Mouse (Mus musculus): Measurements from ENCODE around the gene Vps35l. TPM values are rescaled to one million over a fixed set of nuclear protein-coding genes. Genes with fewer than 3 reads are reported as not detected.

The Vps35l gene
- polyA plus RNA-seq (2015; fragmentation: Nextera tagmentation; extraction: Ambion mirVana): 48.8 and 49.4 TPM in 2 replicates

GRCm38 (mm10) chr7:118739975-118740531 lies at the start of gene Vps35l:
Gene Vps35l (plus strand): TSS chr7:118740226.
- ATAC-seq (replicated peaks; ENCODE audit: extremely low read depth, insufficient read depth, low FRiP score): peak; percentile 88
- H3K27ac ChIP-seq (ENCODE audit: low read length): peak within 1 kb of the TSS; percentile 70; the same call in 1 of the 2 replicates
- peak within 1 kb of the TSS; percentile 84 for H3K4me2 ChIP-seq (ENCODE audit: low read depth, low read length)
- WGBS: 3% methylated on average over 16 of the region's 16 CpGs
- H3K4me1 ChIP-seq (ENCODE audit: control insufficient read depth, insufficient read depth, low read length): peaks cover 7% of the 10 kb centered on the region
- H3K9me3 ChIP-seq (replicated peaks; ENCODE audit: control insufficient read depth, low read length): no peaks in the 10 kb centered on the region
- no peaks in the 10 kb centered on the region; the same call in 1 of the 2 replicates for H3K36me3 ChIP-seq (ENCODE audit: control insufficient read depth, insufficient read depth)
- peak within 1 kb of the TSS; percentile 82 for H3K4me3 ChIP-seq (ENCODE audit: low read length)
- 0 out of 2 replicates have a peak, but pooled peaks cover 2% of the 10 kb centered on the region for H3K27me3 ChIP-seq (ENCODE audit: control insufficient read depth, insufficient read depth, low read length)
- peak within 1 kb of the TSS; percentile 77 for H3K9ac ChIP-seq (ENCODE audit: low read length)

GRCm38 (mm10) chr7:118691287-118691686 lies 48.7 kb upstream of the Vps35l start:
- H3K9me3 ChIP-seq (replicated peaks; ENCODE audit: control insufficient read depth, low read length): no peaks in the 10 kb centered on the region
- 95% methylated on average over 2 of the region's 2 CpGs for WGBS
- no peak for ATAC-seq (replicated peaks; ENCODE audit: extremely low read depth, insufficient read depth, low FRiP score)

GRCm38 (mm10) chr7:118696146-118696545 lies 43.9 kb upstream of the Vps35l start:
- H3K4me3 ChIP-seq (ENCODE audit: low read length): no peak overlapping the region
- ATAC-seq (replicated peaks; ENCODE audit: extremely low read depth, insufficient read depth, low FRiP score): no peak
- no peaks in the 10 kb centered on the region for H3K4me1 ChIP-seq (ENCODE audit: control insufficient read depth, insufficient read depth, low read length)
- no peak overlapping the region for H3K4me2 ChIP-seq (ENCODE audit: low read depth, low read length)
- H3K27ac ChIP-seq (ENCODE audit: low read length): no peak overlapping the region
- H3K9me3 ChIP-seq (replicated peaks; ENCODE audit: control insufficient read depth, low read length): no peaks in the 10 kb centered on the region
- peaks cover 41% of the 10 kb centered on the region for H3K36me3 ChIP-seq (ENCODE audit: control insufficient read depth, insufficient read depth)
- no peak overlapping the region for H3K9ac ChIP-seq (ENCODE audit: low read length)
- 94% methylated on average over 6 of the region's 6 CpGs for WGBS
- H3K27me3 ChIP-seq (ENCODE audit: control insufficient read depth, insufficient read depth, low read length): no peaks in the 10 kb centered on the region

More at GRCm38 (mm10) chr7:118691287-118691686, 48.7 kb upstream of the Vps35l start:
- Histone ChIP-seq H3K4me2 (ENCODE audit: low read depth, low read length) (no peak overlapping the region), H3K4me1 (ENCODE audit: control insufficient read depth, insufficient read depth, low read length) (no peaks in the 10 kb centered on the region), H3K27ac (ENCODE audit: low read length) (no peak overlapping the region), H3K4me3 (ENCODE audit: low read length) (no peak overlapping the region), H3K9ac (ENCODE audit: low read length) (no peak overlapping the region), H3K36me3 (ENCODE audit: control insufficient read depth, insufficient read depth) (peaks cover 49% of the 10 kb centered on the region), H3K27me3 (ENCODE audit: control insufficient read depth, insufficient read depth, low read length) (peaks cover 5% of the 10 kb centered on the region)

- Histone ChIP-seq H3K9ac (ENCODE audit: low read length) (no peak overlapping the region), H3K4me1 (ENCODE audit: control insufficient read depth, insufficient read depth, low read length) (no peaks in the 10 kb centered on the region), H3K4me2 (ENCODE audit: low read depth, low read length) (no peak overlapping the region), H3K27ac (ENCODE audit: low read length) (no peak overlapping the region), H3K36me3 (ENCODE audit: control insufficient read depth, insufficient read depth) (peaks cover 35% of the 10 kb centered on the region), H3K27me3 (ENCODE audit: control insufficient read depth, insufficient read depth, low read length) (no peaks in the 10 kb centered on the region), H3K9me3 (replicated peaks; ENCODE audit: control insufficient read depth, low read length) (no peaks in the 10 kb centered on the region), H3K4me3 (ENCODE audit: low read length) (no peak overlapping the region)
- ATAC-seq (replicated peaks; ENCODE audit: extremely low read depth, insufficient read depth, low FRiP score): no peak
- WGBS: 65% methylated on average over 4 of the region's 4 CpGs
These were observed 42.9 kb upstream of the Vps35l start for GRCm38 (mm10) chr7:118697168-118697567.

GRCm38 (mm10) chr7:118698882-118699281 lies 41.1 kb upstream of the Vps35l start:
- H3K4me1 ChIP-seq (ENCODE audit: control insufficient read depth, insufficient read depth, low read length): peaks cover 4% of the 10 kb centered on the region
- ATAC-seq (replicated peaks; ENCODE audit: extremely low read depth, insufficient read depth, low FRiP score): no peak
- no peak overlapping the region for H3K4me2 ChIP-seq (ENCODE audit: low read depth, low read length)
- WGBS: 89% methylated on average over 9 of the region's 9 CpGs
- H3K9ac ChIP-seq (ENCODE audit: low read length): no peak overlapping the region
- H3K36me3 ChIP-seq (ENCODE audit: control insufficient read depth, insufficient read depth): peaks cover 31% of the 10 kb centered on the region
- no peak overlapping the region for H3K4me3 ChIP-seq (ENCODE audit: low read length)
- no peaks in the 10 kb centered on the region for H3K9me3 ChIP-seq (replicated peaks; ENCODE audit: control insufficient read depth, low read length)
- no peaks in the 10 kb centered on the region for H3K27me3 ChIP-seq (ENCODE audit: control insufficient read depth, insufficient read depth, low read length)
- no peak overlapping the region for H3K27ac ChIP-seq (ENCODE audit: low read length)

- Histone ChIP-seq H3K27ac (ENCODE audit: low read length) (no peak overlapping the region), H3K36me3 (ENCODE audit: control insufficient read depth, insufficient read depth) (peaks cover 4% of the 10 kb centered on the region), H3K4me1 (ENCODE audit: control insufficient read depth, insufficient read depth, low read length) (peaks cover 17% of the 10 kb centered on the region), H3K27me3 (ENCODE audit: control insufficient read depth, insufficient read depth, low read length) (no peaks in the 10 kb centered on the region), H3K4me3 (ENCODE audit: low read length) (no peak overlapping the region), H3K9ac (ENCODE audit: low read length) (no peak overlapping the region), H3K9me3 (replicated peaks; ENCODE audit: control insufficient read depth, low read length) (no peaks in the 10 kb centered on the region), H3K4me2 (ENCODE audit: low read depth, low read length) (no peak overlapping the region)
- WGBS: 78% methylated on average over 15 of the region's 15 CpGs
- no peak for ATAC-seq (replicated peaks; ENCODE audit: extremely low read depth, insufficient read depth, low FRiP score)
These were observed 36.9 kb upstream of the Vps35l start for GRCm38 (mm10) chr7:118703144-118703561.

GRCm38 (mm10) chr7:118704001-118704850 lies 35.8 kb upstream of the Vps35l start:
- H3K4me2 ChIP-seq (ENCODE audit: low read depth, low read length): peak overlapping the region; percentile 93
- H3K9ac ChIP-seq (ENCODE audit: low read length): 0 out of 2 replicates have a peak overlapping the region, but pooled peaks have one; percentile 22
- no peaks in the 10 kb centered on the region for H3K9me3 ChIP-seq (replicated peaks; ENCODE audit: control insufficient read depth, low read length)
- 67% methylated on average over 9 of the region's 9 CpGs for WGBS
- H3K4me1 ChIP-seq (ENCODE audit: control insufficient read depth, insufficient read depth, low read length): peaks cover 17% of the 10 kb centered on the region
- peak overlapping the region; percentile 24; the same call in 1 of the 2 replicates for H3K27ac ChIP-seq (ENCODE audit: low read length)
- H3K36me3 ChIP-seq (ENCODE audit: control insufficient read depth, insufficient read depth): no peaks in the 10 kb centered on the region
- no peaks in the 10 kb centered on the region for H3K27me3 ChIP-seq (ENCODE audit: control insufficient read depth, insufficient read depth, low read length)
- peak overlapping the region; percentile 84 for H3K4me3 ChIP-seq (ENCODE audit: low read length)
- ATAC-seq (replicated peaks; ENCODE audit: extremely low read depth, insufficient read depth, low FRiP score): no peak

GRCm38 (mm10) chr7:118705101-118705961 lies 34.7 kb upstream of the Vps35l start, which contains the start of gene Gde1:
Gene Gde1 (minus strand): TSS chr7:118705778.
- ATAC-seq (replicated peaks; ENCODE audit: extremely low read depth, insufficient read depth, low FRiP score): peak; percentile 94
- WGBS: under 1% methylated on average over 66 of the region's 66 CpGs
- H3K4me1 ChIP-seq (ENCODE audit: control insufficient read depth, insufficient read depth, low read length): peaks cover 17% of the 10 kb centered on the region
- no peaks in the 10 kb centered on the region for H3K9me3 ChIP-seq (replicated peaks; ENCODE audit: control insufficient read depth, low read length)
- peak within 1 kb of the TSS; percentile 90 for H3K9ac ChIP-seq (ENCODE audit: low read length)
- peak within 1 kb of the TSS; percentile 84 for H3K4me3 ChIP-seq (ENCODE audit: low read length)
- H3K4me2 ChIP-seq (ENCODE audit: low read depth, low read length): peak within 1 kb of the TSS; percentile 93
- peak within 1 kb of the TSS; percentile 89 for H3K27ac ChIP-seq (ENCODE audit: low read length)
- no peaks in the 10 kb centered on the region for H3K27me3 ChIP-seq (ENCODE audit: control insufficient read depth, insufficient read depth, low read length)
- H3K36me3 ChIP-seq (ENCODE audit: control insufficient read depth, insufficient read depth): no peaks in the 10 kb centered on the region
